Mouse (Mus musculus): ENCODE results near the gene Adamts4.

DNA sequence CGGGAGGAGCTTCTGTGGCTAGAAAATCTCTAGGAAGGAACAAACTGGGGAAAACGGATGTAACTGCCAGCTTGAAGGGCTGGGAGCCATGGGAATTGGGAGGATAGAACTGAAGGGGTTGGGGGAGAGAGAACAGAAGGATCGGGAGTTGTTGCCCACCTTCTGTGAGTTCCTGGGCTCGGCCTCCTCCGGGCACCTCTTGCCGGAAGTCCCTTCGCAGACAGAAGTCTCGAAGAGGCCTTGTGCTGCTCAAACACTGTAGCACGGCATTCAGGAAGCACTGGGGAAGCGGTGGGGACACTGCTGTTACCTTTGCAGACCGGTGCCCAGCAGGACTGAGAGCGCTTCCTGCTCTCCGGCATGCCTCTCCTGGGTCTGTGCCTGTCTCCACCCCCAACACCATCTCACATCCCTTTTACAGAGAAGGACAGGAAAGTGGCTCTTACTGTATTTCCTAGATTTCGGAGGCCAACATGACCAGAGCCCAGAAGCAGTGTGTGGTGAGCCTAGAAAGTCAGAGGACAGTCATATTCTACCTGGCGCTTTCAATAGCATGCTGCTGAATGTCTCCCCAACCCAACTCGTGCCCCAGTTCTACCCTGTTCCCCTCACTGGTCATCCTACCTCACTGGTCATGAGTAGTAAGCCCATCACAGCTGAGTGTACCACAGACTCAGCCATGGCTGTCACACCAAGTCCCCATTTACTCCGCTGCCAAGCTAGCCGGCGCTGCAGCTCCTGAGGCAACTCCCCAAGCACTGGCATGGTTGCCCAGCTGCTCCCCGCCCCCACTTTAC is 35.1 kb downstream of the Adamts4 start:
- no peak for TF ChIP-seq ZC3H11A (IDR thresholded peaks at IDR 0.05; ENCODE audit: borderline replicate concordance, low read depth, low read length)
- no peak for TF ChIP-seq HCFC1 (IDR thresholded peaks at IDR 0.05; ENCODE audit: borderline replicate concordance, insufficient read depth, low read length)
